Mouse (Mus musculus) regulatory T cell (primary cell): Measurements from ENCODE around the gene Spock1.

Experiments used
- in situ Hi-C: fragments of 300-600 bp; cut with MboI, MseI; formaldehyde crosslinking; loops from one replicate; pipeline ENCODE4 v1.15.1; 2025; ENCODE audit warnings: high pct_unique_total_duplicates

Gene Spock1

GRCm38 (mm10) chr13:57733521-57733920 lies 174.6 kb downstream of the Spock1 start:
- in situ Hi-C loops, result no loop called here

- in situ Hi-C loops, result no loop called here
Observed at GRCm38 (mm10) chr13:57732251-57732650, 175.9 kb downstream of the Spock1 start.

- in situ Hi-C loops, result no loop called here
Observed at GRCm38 (mm10) chr13:57727716-57728115, 180.4 kb downstream of the Spock1 start.

DNA sequence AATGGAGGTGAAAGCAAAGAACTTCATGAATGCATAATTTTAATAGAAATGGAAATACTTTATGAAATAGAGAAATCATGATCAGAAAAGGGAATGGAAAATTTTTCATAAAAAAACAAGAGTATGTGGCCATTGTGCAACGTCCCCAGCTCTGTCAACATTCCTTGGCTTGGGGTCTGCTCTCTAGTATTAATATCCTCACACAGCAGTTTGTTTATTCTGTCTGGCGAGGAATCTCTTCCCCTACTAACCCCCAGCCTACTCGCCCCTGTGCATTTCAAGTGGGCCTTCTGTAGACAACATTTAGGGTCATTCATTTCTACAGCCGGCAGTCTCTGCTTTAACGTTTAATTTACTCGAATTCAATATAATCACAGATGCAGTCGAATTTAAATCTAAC lies 181.5 kb downstream of the Spock1 start:
- in situ Hi-C loops, result no loop called here

DNA sequence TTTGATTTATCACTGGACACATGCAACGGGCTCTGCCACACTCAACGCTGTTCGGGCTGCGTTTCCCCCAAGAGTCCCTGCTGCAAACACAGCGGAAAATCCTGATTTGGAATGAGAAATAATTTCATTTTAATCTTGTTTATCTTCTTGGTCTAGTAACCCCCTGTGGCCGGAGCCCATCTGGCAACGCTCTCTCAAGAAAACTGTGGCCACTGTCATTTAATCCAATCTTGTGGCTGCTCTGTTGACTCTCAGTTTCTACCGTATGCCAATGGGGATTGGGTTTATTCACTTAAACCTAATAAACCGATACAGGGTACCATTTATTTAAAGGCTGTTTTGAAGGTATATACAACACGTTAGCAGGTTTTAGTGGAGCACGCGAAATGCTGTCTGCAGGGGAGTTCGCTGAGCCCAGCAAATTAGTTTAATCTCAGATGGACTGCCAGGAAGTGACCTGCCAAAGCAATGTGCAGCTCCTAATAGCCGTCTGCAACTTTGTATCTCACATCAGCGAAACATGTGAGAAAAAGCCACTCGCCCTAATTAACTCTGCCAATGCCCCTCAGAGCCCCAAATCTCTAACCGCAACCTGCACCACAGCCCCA lies 185.7 kb downstream of the Spock1 start:
- in situ Hi-C loops, result loop anchor here (25.0 kb wide), 1 partner anchor 1590 kb away; no protein-coding TSS in a partner anchor

DNA sequence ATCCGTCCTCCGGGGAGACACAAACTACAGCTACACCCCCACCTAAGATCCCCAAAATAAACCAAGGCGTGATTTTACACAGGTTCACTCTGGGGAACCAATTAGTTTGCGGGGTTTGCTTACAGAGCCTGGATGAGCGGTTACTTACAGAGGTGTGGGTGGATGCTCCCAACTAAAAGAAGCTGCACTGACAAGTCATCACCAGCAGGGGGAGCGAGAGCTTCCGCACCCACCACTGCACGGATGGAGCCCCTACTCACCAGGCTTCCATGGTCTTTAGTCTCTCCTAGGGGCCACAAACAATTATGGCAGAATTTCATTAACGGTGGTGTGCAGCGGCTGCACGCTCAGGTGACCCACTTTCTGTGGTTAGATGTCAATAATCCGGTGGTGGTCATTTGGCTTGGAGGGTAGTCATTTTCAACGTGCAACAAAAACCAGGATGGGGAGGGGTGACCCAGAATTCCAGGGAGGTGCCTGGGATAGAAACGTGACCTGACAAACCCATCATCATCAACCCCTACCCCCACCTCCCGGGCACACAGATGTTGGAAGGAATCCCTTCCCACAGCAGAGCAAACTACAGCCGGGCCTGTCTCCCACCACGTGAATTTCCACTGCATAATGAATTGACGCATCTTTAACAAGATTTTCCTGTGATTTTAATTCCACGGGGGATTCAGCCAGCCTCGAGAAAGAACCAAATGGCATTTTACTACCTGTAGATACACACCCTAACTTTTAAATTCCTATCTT lies 186.4 kb downstream of the Spock1 start:
- in situ Hi-C loops, result loop anchor here (25.0 kb wide), 1 partner anchor 1591 kb away; no protein-coding TSS in a partner anchor

GRCm38 (mm10) chr13:57718087-57718486 lies 190.0 kb downstream of the Spock1 start:
- in situ Hi-C loops, result loop anchor here (25.0 kb wide), 1 partner anchor 1594 kb away; no protein-coding TSS in a partner anchor

DNA sequence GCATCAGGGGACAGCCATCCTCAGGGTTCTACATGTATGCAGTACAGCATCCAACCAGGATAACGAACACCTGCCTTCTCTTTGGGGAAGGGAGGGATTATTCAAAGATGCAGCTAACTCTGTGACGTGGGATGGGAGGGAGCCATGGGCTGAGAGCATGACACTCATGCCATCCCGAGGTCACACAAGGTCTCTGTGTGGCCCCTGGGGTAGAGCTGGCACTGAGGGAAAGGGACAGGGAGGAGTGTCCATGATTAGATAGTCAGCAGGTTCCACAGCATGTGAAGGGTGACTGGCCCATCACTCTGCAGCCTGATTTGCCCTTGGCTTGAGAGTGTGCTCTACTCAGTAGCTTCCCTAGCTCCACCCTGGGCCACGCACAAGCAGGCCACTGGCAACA lies 195.2 kb downstream of the Spock1 start:
- in situ Hi-C loops, result loop anchor here (25.0 kb wide), 1 partner anchor 1599 kb away; no protein-coding TSS in a partner anchor

- in situ Hi-C loops, result loop anchor here (25.0 kb wide), 1 partner anchor 1604 kb away; no protein-coding TSS in a partner anchor
Observed at GRCm38 (mm10) chr13:57708425-57708824, 199.7 kb downstream of the Spock1 start.

GRCm38 (mm10) chr13:57702966-57703365 lies 205.2 kb downstream of the Spock1 start:
- in situ Hi-C loops, result loop anchor here (25.0 kb wide), 1 partner anchor 1609 kb away; no protein-coding TSS in a partner anchor

DNA sequence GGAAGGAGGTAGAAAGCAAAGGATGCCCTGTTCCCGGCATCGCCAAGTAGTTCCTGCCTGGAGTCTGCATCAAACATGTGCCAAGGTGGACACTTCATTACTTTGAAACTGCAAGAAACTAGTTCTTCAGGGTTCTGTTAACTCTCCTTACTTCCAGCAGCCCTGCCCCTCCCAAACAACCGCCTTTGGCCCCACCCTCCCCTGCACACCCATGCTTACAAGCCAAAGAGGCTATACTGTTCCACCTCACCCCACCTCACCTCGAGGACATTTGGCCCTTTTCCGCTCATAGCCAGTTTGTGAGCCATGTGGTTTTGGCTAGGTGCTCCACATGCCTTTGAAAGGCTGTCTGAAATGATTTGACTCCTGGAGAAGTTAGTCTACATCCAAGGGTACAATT lies 211.4 kb downstream of the Spock1 start:
- in situ Hi-C loops, result no loop called here

GRCm38 (mm10) chr13:57688926-57689325 lies 219.2 kb downstream of the Spock1 start:
- in situ Hi-C loops, result no loop called here

GRCm38 (mm10) chr13:57686437-57686836 lies 221.7 kb downstream of the Spock1 start:
- in situ Hi-C loops, result no loop called here

GRCm38 (mm10) chr13:57685201-57685600 lies 222.9 kb downstream of the Spock1 start:
- in situ Hi-C loops, result no loop called here

- in situ Hi-C loops, result no loop called here
Observed at GRCm38 (mm10) chr13:57679591-57679990, 228.5 kb downstream of the Spock1 start.

DNA sequence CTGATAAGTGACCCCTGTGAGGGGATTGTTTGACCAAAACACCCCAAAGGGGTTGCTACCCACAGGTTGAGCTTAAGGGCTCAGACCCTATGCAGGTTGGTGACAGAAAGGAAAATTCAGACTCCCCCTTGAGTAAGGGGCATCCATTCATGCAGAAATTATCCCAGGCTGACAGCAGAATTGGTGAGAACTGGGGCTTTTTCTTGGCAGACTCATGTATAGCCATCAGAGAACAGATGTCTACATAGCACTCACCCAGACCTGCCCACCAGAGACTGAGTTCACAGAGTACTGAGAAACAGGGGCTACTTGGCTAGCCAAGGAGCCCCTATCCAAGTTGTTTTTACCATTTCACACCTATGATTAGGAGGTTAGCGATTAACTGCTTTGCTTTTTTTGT lies 231.3 kb downstream of the Spock1 start:
- in situ Hi-C loops, result no loop called here

DNA sequence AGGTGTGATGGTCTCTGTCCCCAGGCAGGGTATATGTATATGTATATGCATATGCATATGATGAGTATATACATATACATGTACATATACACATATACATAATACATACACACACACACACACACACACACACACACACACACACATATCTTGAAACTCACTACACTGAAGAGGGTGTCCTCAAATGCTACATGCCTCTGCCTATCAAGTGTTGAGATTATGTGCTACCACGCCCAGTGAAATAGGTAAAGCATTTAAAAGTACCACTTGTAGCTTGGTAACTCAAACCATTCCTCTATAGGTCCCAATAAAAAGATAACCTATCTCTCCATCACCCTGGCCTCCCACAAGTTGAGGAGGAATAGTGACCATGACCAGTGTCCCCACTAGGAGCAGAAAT lies 234.7 kb downstream of the Spock1 start:
- in situ Hi-C loops, result no loop called here

GRCm38 (mm10) chr13:57672762-57673161 lies 235.4 kb downstream of the Spock1 start:
- in situ Hi-C loops, result no loop called here

- in situ Hi-C loops, result no loop called here
Observed at GRCm38 (mm10) chr13:57671919-57672318, 236.2 kb downstream of the Spock1 start.

DNA sequence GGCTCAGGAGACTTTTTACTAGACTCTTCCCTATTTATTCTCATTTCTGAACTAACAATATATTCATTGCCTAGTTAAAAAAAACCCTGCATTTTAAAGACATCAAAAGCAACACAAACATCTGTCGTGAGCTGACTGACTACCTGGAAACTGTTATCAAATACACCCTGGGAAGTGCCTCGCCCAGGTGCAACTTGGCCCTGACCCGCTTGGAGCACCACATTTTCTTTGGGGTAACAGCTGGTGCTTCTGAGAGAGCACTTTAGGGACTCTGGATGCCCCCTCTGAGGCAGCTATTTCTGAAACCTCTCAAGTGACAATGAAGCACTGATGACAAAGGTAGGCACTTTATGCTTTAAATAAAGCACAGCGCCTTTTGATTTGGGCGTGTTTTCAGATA lies 236.8 kb downstream of the Spock1 start:
- in situ Hi-C loops, result no loop called here

DNA sequence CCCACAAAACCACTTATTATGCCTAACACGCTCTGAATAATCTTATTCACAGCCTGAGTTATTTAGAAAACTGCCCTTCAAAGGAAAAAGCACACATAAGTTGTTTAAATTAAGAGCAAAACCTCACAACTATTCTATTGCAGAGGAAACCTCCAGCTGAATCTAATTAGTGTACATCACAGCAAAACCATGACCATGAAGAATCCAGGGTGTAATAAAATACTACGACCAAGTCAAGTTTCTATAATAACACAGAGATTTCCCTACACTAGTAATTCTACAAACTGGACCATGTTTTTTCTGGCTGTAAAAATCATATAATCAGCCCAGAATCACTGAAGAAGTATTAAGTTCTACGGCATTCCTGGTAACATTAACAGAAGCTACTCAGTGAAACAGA lies 240.5 kb downstream of the Spock1 start:
- in situ Hi-C loops, result no loop called here

DNA sequence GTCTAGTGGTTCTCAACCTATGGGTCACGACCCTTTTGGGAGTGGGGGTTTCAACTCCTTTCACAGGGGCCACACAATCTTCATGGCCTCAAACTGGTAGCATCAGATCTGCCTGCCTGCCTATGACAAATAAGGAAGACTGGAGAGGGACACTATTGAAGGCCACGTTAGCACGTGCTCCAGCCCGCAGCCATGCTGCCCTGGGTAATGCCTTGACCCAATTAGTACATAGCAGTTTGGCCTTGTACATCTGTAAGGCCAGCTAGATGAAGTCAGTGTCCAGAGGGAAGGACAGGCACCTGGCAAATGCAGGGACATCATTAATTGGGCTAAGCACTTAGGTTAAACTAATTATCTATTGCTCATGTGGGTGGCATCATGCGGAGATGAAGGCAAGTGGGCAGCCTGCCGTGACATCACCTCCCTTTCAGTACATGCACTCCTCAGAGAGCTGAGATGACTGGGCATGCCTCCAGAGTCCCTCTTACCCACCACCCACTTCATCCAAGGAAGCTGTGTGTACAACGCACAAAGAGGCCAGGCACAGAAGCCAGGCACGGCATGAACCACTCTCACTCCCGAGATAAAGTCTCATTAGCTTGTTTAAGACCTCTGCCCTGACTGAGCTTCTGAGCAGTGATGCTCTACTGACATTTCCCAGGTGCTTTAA lies 241.8 kb downstream of the Spock1 start:
- in situ Hi-C loops, result no loop called here
